Mouse (Mus musculus) retina, postnatal 1 day (tissue): Measurements from ENCODE around the gene Sgsm2.

Experiments
- DNase-seq: peaks from one replicate; pipeline ENCODE4 v3.0.0-alpha.2; 2012

Sgsm2 gene

DNA sequence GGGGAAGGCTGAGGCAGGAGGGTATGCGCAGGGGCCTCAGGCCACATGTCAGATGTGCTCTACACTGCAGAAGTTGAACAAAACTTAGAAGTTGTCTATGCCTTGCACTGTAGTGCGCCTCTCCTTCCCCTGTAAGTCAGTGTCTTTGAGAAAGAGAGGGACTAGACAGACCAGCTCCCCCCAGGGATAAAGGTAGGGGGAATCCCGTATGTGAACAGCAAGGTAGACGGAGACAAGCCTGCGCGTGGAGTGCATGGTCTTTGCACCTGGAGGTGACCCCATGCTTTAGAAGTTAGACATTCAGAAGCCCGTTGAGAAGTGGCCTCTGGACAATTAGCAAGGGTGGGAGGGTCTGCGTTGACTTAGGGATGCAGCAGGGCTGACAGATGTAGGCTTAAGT, 56.1 kb downstream of the Sgsm2 start:
- no peak for DNase-seq

GRCm38 (mm10) chr11:74839860-74840715, 56.8 kb downstream of the Sgsm2 start:
- DNase-seq, result no peak

DNA sequence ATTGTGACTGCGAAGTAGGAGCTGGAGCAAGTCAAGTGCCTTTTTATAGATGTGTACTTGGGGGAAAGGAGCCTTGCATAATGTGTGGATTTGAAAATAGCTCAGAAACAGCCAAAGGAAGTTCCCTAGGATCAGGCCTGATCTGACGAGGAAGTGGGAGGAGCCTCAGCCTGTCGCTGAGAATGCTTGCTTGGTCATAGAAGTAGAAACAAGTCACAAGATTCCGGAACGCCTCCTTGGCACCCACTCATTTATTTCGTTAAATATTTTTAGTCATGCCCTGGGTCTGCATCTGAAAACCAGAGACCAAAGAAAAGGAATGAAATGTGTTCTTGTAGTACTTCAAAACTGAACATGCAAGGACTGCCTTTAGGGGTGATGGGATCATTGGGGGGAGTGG, 57.9 kb downstream of the Sgsm2 start:
- no peak for DNase-seq

- DNase-seq, result peak; percentile 96
Measured at GRCm38 (mm10) chr11:74838441-74838840, 58.4 kb downstream of the Sgsm2 start.

- peak; percentile 94 for DNase-seq
Measured at GRCm38 (mm10) chr11:74837694-74838431, 59.0 kb downstream of the Sgsm2 start.

GRCm38 (mm10) chr11:74837056-74837693, 59.7 kb downstream of the Sgsm2 start:
- no peak for DNase-seq

GRCm38 (mm10) chr11:74836225-74837055, 60.4 kb downstream of the Sgsm2 start:
- no peak for DNase-seq

DNA sequence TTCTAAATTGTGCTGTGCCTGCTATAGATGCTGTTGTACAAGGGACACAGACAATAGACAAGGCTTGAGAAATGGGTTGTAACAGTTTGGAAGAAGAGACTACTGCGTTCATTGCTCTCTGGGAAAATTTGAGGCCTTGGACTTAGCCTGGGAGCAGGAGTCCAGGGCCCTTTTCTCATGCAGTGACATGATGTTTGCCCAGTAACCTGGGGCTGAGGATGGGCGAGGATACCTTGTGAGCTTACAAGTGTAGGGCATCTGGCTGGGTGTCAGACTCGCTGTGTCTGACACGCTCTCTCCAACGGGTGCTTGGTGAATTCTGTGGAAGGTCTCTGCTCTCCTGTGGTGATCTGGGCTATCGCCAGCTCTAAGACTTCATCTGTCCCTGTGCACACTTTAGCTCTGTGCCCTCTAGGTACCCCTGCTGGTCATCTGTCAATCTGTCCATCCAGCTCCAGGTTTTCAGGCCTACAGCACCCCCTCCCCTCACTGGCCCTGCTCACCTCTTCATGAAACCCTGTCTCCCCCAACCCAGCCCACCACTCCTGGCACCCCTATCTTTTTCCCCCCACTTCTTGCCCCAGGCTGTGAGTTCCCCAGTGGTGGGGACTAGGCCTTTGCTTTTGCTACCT, 61.2 kb downstream of the Sgsm2 start:
- DNase-seq, result no peak

- no peak for DNase-seq
Measured at GRCm38 (mm10) chr11:74834650-74835277, 62.1 kb downstream of the Sgsm2 start.

DNA sequence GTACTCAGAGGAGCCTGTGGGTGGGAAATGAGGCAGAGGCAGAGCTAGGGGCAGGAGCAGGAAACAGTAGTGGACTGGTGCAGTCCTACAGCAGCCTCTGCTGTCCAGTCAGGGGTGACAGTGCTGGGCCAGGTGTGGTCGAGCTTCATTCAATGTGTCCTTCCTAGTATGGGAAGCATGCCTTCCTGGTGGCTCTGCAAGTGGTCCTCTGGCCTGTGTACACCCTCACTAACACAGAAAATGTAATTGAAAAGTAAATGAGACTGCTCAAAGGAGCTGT, 62.6 kb downstream of the Sgsm2 start:
- no peak for DNase-seq

- no peak for DNase-seq
Measured at GRCm38 (mm10) chr11:74833536-74834358, 63.1 kb downstream of the Sgsm2 start.

DNA sequence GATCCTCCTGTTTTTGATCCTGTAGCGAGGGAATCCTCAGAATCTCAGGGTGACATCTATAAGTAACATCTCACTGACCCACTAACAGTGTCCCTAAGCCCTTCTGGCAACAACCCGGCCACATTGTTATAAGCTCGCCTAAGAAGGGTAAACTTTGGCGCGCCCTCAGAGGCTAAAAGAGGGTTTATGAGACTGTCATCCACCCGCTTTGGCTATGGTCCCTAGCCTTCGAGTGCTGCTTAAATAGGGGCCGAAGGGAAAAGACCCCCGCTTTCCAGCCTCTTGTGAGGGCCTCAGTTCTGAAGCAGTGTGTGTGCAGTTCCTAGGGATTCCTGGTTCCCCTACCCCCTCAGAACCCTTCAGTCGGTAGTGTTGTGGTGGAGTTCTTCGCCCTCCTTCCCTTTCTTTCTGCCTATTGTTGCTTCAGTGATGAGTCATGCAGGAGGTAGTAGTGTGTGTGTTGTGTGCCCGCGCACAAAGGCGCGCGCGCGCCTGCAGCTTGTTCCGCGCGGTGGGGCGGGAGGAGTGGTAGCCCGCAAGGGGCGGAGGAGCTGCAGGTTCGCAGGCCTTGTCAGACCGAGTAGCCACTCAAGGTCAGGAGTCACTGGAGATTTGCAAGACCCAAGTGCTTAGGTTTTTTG, 64.2 kb downstream of the Sgsm2 start:
- peak; percentile 74 for DNase-seq

DNA sequence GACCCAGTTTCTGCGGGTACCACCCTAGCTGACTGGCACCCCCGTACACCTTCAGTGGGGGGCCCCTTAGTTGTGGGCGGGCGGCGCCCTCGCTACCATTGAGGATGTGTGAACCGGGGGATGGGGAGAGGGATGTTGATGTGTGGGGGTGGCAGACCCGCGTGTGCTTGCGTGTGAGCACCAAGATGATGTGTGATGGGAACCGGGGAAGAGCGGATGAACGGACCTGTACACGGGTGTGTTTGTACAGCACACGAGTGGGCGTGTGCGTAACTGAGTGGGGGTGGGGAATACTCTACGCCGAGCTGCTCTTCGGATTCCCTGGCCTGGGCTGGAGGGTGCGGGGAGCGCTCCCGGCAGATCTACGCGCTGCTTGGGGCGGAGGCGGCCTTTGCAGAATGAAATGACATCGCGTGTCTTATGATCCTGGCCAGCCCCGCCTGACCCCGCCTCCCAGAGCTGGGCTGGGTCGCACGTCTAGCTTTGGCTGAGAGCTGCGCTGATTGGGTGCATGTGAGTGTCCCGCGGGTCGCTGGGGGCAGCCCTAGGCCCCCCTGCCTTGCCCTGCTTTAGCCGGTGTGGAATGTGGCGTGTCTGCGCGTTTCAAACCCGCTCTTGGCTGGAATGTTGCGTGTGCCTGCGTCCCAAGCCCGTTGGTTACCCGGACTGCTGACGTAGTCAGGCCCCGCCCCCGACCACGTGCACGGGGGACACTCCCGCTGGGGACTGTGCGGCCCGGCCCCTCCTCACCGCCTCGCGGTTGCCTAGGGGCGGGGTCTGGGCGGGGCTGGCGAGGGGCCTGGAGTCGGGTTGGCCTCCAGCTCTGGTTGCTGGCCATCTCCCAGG, 65.0 kb downstream of the Sgsm2 start:
- DNase-seq, result peak; percentile 99

DNA sequence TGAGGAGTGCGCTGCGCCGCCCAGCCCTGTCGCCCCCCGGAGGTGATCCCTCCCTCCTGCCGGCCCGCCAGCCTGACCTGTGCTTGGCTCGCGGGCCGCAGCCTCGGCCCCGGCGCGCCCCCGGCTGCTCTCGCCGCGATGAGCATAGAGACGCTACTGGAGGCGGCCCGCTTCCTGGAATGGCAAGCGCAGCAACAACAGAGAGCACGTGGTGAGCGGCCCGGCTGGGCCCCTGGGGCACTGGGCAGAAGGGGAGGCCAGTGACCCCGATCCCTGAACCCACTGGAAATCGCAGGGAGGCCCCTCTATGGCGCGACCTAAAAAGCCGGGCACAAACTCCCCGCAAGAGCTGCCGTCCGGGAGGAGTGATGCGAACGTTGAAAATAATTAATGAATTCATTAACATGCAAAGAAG, 65.7 kb downstream of the Sgsm2 start:
- DNase-seq, result peak; percentile 78

- peak; percentile 100 for DNase-seq
Measured at GRCm38 (mm10) chr11:74830256-74831161, 66.4 kb downstream of the Sgsm2 start, which contains the start of gene Mnt. Gene Mnt, plus strand, starts transcription at chr11:74830920.

- no peak for DNase-seq
Measured at GRCm38 (mm10) chr11:74829812-74830211, 67.0 kb downstream of the Sgsm2 start.

- DNase-seq, result no peak
Measured at GRCm38 (mm10) chr11:74828965-74829550, 67.8 kb downstream of the Sgsm2 start.

DNA sequence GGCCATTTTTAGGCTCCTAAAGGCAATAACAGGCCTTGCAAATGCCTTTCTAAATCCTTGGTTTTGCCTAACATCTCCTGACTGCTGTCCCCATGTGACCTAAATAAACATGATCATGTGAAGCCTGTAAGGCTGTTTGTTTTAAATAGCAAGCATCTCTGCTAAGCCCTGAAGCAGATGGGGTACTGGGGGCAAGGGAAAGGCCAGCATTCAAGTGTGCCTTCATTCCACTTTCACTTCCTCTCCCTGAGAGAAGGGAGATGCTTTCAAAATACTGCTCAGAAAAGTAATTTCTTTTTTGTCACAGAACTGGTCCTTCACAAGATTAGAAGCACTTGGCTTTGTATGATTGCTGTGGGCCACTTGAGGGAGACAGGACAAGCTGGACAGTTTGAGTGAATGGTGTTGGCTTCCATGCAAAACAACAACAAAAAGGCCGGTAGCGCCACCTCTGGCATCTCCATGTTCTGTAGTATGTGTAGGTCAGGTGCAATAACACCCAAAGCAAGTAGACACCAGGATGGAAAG, 68.4 kb downstream of the Sgsm2 start:
- DNase-seq, result no peak
